7 mouse cellular contexts compared by ENCODE assay signal in genomic region chr2:7509463-7509862, GRCm38 (mm10). TPM values are rescaled to one million over a fixed set of nuclear protein-coding genes. Genes with fewer than 3 reads are reported as not detected.
DNase-seq lines count a peak whose midpoint lies in the region; ATAC-seq and TF ChIP-seq lines count a peak whose summit lies in the region.
"Not testable (repeated sequence)": the region's sequence is repeated elsewhere in the genome, so short reads cannot be mapped to it uniquely, and the experiment has no call there.

Gene Celf2, minus strand, starts transcription at chr2:7509563.

- H3K4me3 ChIP-seq in forebrain, embryonic 11.5 days (ENCODE audit: low read depth, low read length); heart, adult 2 months; hindbrain, embryonic 13.5 days; liver, embryonic 13.5 days (replicated peaks); midbrain, postnatal 0 days (ENCODE audit: low read depth, low read length): not testable (repeated sequence)

- H3K27me3 ChIP-seq in forebrain, embryonic 11.5 days (ENCODE audit: control insufficient read depth, insufficient read depth, low read length); heart, adult 2 months (ENCODE audit: control insufficient read depth, insufficient read depth, low read length); hindbrain, embryonic 13.5 days; liver, embryonic 13.5 days; midbrain, postnatal 0 days (ENCODE audit: insufficient read depth, low read length): not testable (repeated sequence)

- intact Hi-C loops in heart, adult 2 months (cut with DNase I), result not testable (repeated sequence)

- H3K36me3 ChIP-seq in forebrain, embryonic 11.5 days (ENCODE audit: control insufficient read depth, insufficient read depth, low read length); heart, adult 2 months (ENCODE audit: control insufficient read depth, insufficient read depth, low read length); hindbrain, embryonic 13.5 days; liver, embryonic 13.5 days; midbrain, postnatal 0 days (ENCODE audit: insufficient read depth, low read length): not testable (repeated sequence)

- H3K4me2 ChIP-seq in forebrain, embryonic 11.5 days (ENCODE audit: low read depth, low read length, severe bottlenecking); hindbrain, embryonic 13.5 days; liver, embryonic 13.5 days; midbrain, postnatal 0 days (ENCODE audit: low read depth, low read length, poor library complexity, severe bottlenecking): not testable (repeated sequence)

- TF ChIP-seq EP300 in heart, adult 2 months (IDR thresholded peaks at IDR 0.05; ENCODE audit: insufficient read depth, low read depth, low read length), result not testable (repeated sequence)

- DNase-seq in adrenal gland, postnatal 36 days; forebrain, embryonic 11.5 days (ENCODE audit: low spot score); heart, adult 2 months; layer of hippocampus, postnatal 14 days (ENCODE audit: low spot score in 2 of 2); liver, embryonic 13.5 days; midbrain, postnatal 0 days (ENCODE audit: low spot score): not testable (repeated sequence)

- 92% methylated on average over 9 of the region's 9 CpGs for WGBS in forebrain, embryonic 11.5 days
- WGBS in heart, adult 2 months, result 91% methylated on average over 9 of the region's 9 CpGs
- WGBS in hindbrain, embryonic 13.5 days, result 91% methylated on average over 9 of the region's 9 CpGs
- 66% methylated on average over 9 of the region's 9 CpGs for WGBS in liver, embryonic 13.5 days (ENCODE audit: insufficient replicate concordance)
- 94% methylated on average over 9 of the region's 9 CpGs for WGBS in midbrain, postnatal 0 days

- not testable (repeated sequence) for H3K79me2 ChIP-seq in heart, adult 2 months (replicated peaks; ENCODE audit: control insufficient read depth, insufficient read depth, low read length)

- TF ChIP-seq CTCF in heart, adult 2 months (IDR thresholded peaks at IDR 0.05); midbrain, postnatal 0 days (IDR thresholded peaks at IDR 0.05): not testable (repeated sequence)

- H3K9me3 ChIP-seq in forebrain, embryonic 11.5 days (ENCODE audit: control insufficient read depth, low read length); hindbrain, embryonic 13.5 days; liver, embryonic 13.5 days (replicated peaks); midbrain, postnatal 0 days (ENCODE audit: low read length): not testable (repeated sequence)

- H3K4me1 ChIP-seq in forebrain, embryonic 11.5 days (replicated peaks; ENCODE audit: control insufficient read depth, insufficient read depth, low read length); heart, adult 2 months (ENCODE audit: control insufficient read depth, insufficient read depth, low read length); hindbrain, embryonic 13.5 days (replicated peaks); liver, embryonic 13.5 days (replicated peaks); midbrain, postnatal 0 days (ENCODE audit: insufficient read depth, low read length): not testable (repeated sequence)

- TF ChIP-seq POLR2A in heart, adult 2 months (IDR thresholded peaks at IDR 0.05; ENCODE audit: insufficient read depth, low read depth, low read length), result not testable (repeated sequence)

- not testable (repeated sequence) for ATAC-seq in forebrain, embryonic 11.5 days (replicated peaks; ENCODE audit: low FRiP score); hindbrain, embryonic 13.5 days (ENCODE audit: low FRiP score); liver, embryonic 13.5 days (ENCODE audit: low read depth); midbrain, postnatal 0 days (ENCODE audit: low FRiP score)

- H3K9ac ChIP-seq in forebrain, embryonic 11.5 days (ENCODE audit: low read length); heart, adult 2 months (ENCODE audit: low read depth, low read length); hindbrain, embryonic 13.5 days; liver, embryonic 13.5 days; midbrain, postnatal 0 days (replicated peaks; ENCODE audit: low read length, poor library complexity, severe bottlenecking): not testable (repeated sequence)

- H3K27ac ChIP-seq in forebrain, embryonic 11.5 days (ENCODE audit: low read depth, low read length); heart, adult 2 months; hindbrain, embryonic 13.5 days; liver, embryonic 13.5 days; midbrain, postnatal 0 days (ENCODE audit: low read depth, low read length): not testable (repeated sequence)

RNA-seq across cellular contexts. Expression of gene Celf2, which starts in this region (rescaled TPM):
- total RNA-seq in adrenal gland, postnatal 36 days (2021), result 10 to 100 TPM; 36.6 to 50.3 TPM
- 116 and 124 TPM in 2 replicates for polyA plus RNA-seq in forebrain, embryonic 11.5 days (2014; fragmentation: Nextera tagmentation; extraction: Ambion mirVana)
- 10 to 100 TPM; 56.7 to 63.9 TPM for total RNA-seq in heart, adult 2 months (2021)
- polyA plus RNA-seq in heart, adult 2 months (2012; rRNA removed), result 38.1 and 45.1 TPM in 2 replicates
- polyA plus RNA-seq in hindbrain, embryonic 13.5 days (2015; fragmentation: Nextera tagmentation; extraction: Ambion mirVana), result 144 and 164 TPM in 2 replicates
- total RNA-seq in layer of hippocampus, postnatal 14 days (2021), result 100 to 1,000 TPM; 489 to 533 TPM
- polyA plus RNA-seq in liver, embryonic 13.5 days (2015; fragmentation: Nextera tagmentation; extraction: Ambion mirVana), result 11.0 and 11.9 TPM in 2 replicates
- 135 and 145 TPM in 2 replicates for total RNA-seq in midbrain, postnatal 0 days (2014; rRNA removed)
- 97.6 and 112 TPM in 2 replicates for polyA plus RNA-seq in midbrain, postnatal 0 days (2015; fragmentation: Nextera tagmentation; extraction: Ambion mirVana)
